Mouse (Mus musculus) heart, adult 8-10 months (tissue): ENCODE results near the gene Nrp1. TPM values are rescaled to one million over a fixed set of nuclear protein-coding genes. Genes with fewer than 3 reads are reported as not detected.
A peak's percentile ranks its signal among the peaks of the same experiment; 100 is the strongest.

ENCODE experiments used
- DNase-seq: peaks from one replicate; pipeline ENCODE4 v3.0.0; 2022; ENCODE audit warnings: low spot score
- total RNA-seq, 4 experiments: library from RNA; stranded (reverse); gene quantifications; 2 replicates each; pipeline ENCODE4 v1.2.4; 2022

The Nrp1 gene
- total RNA-seq, 4 experiments from 2014 or later, result 92.6 to 130 (median 102) TPM

- DNase-seq, result no peak
Observed at GRCm38 (mm10) chr8:128419984-128420383, 61.6 kb downstream of the Nrp1 start.

DNA sequence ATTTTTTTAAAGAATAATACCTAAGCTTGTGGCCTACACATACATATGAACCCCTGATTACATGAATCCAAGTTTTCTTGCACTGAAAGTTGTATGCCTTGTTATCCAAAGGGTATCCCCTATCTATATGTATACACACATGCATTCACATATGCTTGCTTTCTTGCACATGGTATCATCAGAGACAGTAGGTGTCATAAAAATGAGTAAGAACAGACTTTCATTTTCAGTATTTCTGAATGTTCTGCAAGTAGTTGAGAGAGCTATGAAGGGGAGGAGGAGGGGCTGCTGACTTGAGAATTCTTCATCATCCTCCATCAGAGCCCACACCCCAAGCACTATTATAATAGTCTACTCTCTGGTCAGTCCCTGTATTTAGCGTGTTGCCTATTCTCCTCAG lies 62.0 kb downstream of the Nrp1 start:
- DNase-seq, result no peak

- DNase-seq, result no peak
Observed at GRCm38 (mm10) chr8:128423813-128424212, 65.4 kb downstream of the Nrp1 start.

GRCm38 (mm10) chr8:128424626-128425333 lies 66.4 kb downstream of the Nrp1 start:
- no peak for DNase-seq

GRCm38 (mm10) chr8:128427071-128427470 lies 68.7 kb downstream of the Nrp1 start:
- no peak for DNase-seq

DNA sequence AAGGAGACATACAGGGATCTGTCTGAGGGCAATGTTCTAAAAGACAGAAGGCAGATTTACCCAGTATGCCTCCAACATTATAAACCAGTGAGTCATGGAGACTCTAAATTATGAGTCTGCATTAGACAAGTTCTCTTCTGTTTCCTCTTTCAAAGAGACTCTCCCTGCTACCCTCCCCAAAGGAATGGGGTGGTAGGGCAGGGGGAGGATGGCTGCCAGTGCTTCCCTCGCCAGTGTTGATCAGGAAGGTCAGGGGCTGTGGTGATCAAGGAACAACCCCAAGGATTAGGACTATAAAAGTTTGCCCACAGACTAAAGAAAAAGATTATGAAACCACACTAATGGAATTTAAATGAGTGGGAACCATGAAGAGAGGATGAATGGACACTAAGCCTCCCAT lies 70.6 kb downstream of the Nrp1 start:
- DNase-seq, result no peak

- DNase-seq, result no peak
Observed at GRCm38 (mm10) chr8:128431082-128431481, 72.7 kb downstream of the Nrp1 start.

DNA sequence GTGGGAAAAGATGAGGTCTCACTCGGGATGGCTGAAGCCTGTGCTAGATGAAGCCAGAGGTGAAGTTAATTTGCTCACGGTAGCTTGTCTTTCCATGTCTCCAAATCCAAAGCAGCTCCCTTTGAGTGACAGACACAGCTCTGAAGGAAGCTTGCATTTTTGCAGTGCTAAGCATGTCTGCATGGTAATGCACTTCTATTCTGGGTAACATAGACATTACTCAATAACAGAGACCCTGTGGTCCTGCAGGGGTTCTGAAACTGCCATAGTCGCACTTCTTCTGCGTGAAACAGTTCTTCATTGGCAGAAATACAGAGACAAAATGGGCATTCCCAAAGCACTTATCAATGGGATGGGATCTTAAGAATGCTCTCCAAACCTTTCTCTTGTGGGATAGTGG lies 77.3 kb downstream of the Nrp1 start:
- DNase-seq, result no peak

DNA sequence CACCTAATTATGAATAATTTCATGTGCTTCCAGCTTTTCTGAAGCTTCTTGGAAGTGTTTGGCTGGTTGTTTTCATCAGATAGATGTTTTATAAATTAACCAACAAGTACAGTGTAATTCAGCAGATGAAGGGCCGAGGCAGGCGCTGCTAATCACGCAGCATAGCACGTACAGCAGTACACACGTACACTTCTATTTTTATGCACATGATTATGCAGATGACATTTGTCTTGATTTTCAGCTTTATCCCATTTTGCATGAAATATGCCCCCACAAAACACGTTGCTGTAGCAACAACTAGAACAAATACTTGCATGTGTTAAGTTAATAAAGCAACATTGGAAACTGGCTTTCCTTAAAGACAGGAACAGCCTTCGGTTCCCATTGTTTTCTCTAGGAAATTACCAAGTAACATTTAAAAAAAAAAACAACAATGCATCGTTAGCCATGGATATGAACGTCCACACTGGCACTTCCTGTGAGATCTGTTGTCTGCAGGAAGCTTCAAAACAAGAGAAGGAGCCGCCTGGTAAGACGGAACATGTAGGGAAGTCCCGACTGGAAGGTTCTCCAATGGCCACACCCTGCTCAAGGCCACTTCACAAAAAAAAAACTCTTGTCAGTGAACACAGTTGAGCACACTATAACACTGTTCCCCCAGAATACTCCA lies 78.9 kb downstream of the Nrp1 start:
- peak; percentile 71 for DNase-seq

DNA sequence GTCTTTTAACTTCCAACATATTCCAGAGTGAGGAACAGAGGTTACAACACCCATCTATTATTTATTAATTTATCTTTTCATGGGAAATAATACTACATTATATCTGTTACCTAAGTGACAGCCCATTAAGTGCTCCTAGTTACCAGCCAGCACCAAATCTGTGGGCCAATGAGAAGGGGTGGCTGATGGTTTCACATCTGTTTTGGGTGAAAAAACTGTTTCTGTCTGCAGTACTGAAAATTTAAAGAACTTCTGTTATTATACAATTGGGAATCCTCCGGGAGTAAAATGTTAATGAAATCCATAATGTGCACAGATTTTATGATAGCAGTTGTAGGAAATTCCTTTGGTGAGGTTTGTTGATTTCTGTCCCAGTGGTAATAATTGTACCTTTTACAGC lies 83.0 kb downstream of the Nrp1 start:
- no peak for DNase-seq

- DNase-seq, result no peak
Observed at GRCm38 (mm10) chr8:128445596-128445995, 87.2 kb downstream of the Nrp1 start.

DNA sequence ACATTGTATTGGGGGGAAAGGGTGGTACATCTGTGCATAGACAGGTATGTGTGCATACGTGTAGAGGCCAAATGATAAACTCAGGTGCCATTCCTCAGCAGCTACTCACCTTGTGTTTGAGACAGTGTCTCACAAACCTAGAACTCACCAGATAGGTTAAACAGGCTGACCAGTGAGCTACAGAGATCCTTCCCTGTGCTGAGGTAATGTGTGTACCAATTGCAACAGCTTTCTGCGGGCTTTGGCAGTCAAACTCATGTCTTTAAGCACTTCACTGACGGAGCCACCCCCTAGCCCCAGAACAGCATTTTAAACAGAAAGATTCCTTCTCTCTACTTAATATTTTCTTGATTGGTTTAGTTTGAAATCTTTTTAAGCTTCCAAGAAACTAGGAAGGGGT lies 88.2 kb downstream of the Nrp1 start:
- DNase-seq, result no peak

DNA sequence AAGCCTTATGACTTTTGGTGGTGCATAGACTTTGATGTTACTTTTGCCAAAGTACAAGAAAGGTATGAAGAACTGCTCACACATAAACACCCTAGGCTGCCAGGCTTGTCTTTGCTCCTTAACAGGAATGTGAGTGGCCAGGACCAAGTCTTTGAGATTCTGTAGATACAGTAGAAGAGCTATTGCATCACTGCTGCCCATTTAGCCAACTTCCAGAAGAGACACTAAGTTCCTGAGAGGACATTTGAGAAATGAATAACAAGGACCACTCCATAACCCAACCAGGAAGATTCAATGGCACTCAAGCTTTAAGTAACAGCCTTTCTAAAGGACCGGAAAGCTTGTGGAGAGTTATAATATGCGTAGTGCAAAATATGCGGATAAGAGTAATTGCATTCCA lies 88.9 kb downstream of the Nrp1 start:
- no peak for DNase-seq

GRCm38 (mm10) chr8:128450390-128451032 lies 92.1 kb downstream of the Nrp1 start:
- peak; percentile 53 for DNase-seq

DNA sequence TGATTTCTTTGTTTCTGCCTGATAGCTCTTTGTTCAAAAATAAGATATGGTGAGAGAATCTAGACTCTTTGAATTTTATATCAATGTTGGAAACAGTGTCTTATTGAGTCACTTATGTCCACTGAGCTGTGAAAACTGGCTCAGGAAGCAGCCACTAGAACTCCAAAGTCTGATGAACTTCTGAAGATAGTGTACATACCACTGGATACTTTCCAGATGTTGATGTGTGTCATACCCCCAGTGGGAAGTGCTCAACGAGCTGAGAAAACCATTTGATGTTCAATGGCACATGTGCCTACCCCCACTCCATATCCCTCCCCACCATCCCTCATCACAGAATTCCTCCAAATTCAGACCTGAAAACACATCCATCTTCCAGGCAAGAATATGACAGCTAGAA lies 92.7 kb downstream of the Nrp1 start:
- no peak for DNase-seq

DNA sequence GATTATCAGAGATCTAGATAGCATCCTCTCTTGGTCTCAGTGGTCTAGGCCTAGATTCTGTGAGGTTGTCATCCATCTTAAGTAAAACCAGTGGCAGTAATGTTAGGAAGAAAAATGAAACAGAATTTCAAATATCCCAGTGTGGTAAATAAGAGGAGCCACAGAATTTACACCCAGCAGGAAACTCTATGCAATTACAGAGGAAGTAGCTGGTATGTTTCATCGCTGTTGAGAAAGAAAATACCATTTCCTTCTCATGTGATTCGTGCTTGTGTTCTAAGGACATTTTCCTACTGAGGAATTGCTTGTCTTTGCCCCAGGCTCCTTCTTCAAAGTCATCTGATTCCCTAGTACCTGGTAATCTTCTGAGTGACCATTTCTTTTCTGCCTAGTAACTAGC lies 95.1 kb downstream of the Nrp1 start:
- DNase-seq, result no peak

GRCm38 (mm10) chr8:128454026-128454425 lies 95.6 kb downstream of the Nrp1 start:
- no peak for DNase-seq

DNA sequence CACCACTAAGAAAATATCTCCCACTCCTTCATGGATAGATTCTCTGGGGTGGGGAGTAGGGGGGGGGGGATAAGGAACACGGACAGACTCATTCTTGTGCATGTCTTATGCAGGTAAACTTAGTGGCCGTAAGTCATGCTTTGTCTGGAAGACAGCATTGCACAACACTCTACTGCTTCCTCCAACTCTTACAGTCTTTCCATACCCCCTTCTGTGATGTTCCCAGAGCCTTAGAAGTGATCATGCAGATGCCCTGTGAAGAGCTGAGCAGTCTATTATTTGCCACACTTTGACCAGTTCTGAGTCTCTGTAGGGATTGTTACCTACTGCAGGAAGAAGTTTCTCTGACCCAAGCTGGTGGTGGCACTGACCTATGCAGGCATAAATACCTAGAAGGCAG lies 98.9 kb downstream of the Nrp1 start:
- no peak for DNase-seq

GRCm38 (mm10) chr8:128459704-128460103 lies 101.3 kb downstream of the Nrp1 start:
- DNase-seq, result no peak

- DNase-seq, result no peak
Observed at GRCm38 (mm10) chr8:128461716-128462115, 103.3 kb downstream of the Nrp1 start.

GRCm38 (mm10) chr8:128463162-128463561 lies 104.8 kb downstream of the Nrp1 start:
- no peak for DNase-seq

- no peak for DNase-seq
Observed at GRCm38 (mm10) chr8:128464056-128464623, 105.7 kb downstream of the Nrp1 start.

- no peak for DNase-seq
Observed at GRCm38 (mm10) chr8:128465553-128465952, 107.1 kb downstream of the Nrp1 start.
